Mouse (Mus musculus): ENCODE measurements around the gene Etv2. TPM values are rescaled to one million over a fixed set of nuclear protein-coding genes. Genes with fewer than 3 reads are reported as not detected.

Etv2 gene
- polyA plus RNA-seq, 1 experiment from 2014 or later = 0.19 TPM

DNA sequence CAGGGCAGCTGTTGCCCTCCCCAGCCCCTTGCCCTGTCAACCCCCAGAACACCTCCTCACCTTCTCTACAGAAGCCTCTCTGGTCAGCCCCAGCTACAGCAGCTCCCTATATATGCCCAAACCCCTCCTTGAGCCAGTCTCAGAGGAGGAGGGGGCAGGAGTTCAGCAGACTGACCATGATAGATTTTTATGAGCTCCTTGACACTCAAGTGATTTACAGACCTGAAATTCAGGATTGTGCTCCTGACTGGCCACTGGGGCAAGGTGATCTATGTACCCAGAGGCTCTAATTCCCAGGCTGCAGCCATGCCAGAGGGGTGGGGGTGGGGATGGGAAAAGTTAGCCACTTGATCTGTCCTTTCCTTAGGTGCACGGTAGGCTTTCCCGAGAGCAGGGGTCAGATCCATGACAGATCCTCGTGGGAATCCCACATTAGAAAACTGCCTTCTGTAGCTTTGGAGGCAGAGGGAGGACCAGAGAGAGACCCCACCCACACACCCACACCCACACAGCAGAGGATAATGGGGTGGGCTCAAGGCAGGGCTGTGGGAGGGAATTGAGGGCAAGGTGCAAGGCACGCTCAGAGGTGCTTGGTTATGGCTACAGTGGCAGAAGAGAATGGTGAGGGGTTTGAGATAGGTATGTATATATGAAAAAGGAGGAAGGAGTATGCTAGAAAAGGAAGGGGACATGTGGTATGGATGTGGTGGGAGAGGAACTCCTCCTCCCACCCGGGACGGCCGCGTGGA, 22.8 kb downstream of the Etv2 start, which contains the start of gene Upk1a:
TSS of gene Upk1a (minus strand) at position 194 of the 749 bp plus-strand sequence.
- H3K27ac ChIP-seq (replicated peaks in 1 of 2; ENCODE audit: control insufficient read depth in 1 of 2, insufficient read depth in 1 of 2, low read depth in 2 of 2, low read length in 2 of 2) = no peak within 1 kb of the TSS
- no peaks in the 10 kb centered on the region for H3K27me3 ChIP-seq (ENCODE audit: control insufficient read depth, insufficient read depth, low read length)
- H3K4me1 ChIP-seq (ENCODE audit: control insufficient read depth in 2 of 2, insufficient read depth in 2 of 2, low read length in 2 of 2) = peaks cover 8 to 10% of the 10 kb centered on the region in 2 experiments
- H3K9ac ChIP-seq (ENCODE audit: low read length) = no peak within 1 kb of the TSS
- no peaks in the 10 kb centered on the region for H3K9me3 ChIP-seq (ENCODE audit: control insufficient read depth, low read length)
- no peak within 1 kb of the TSS for H3K4me3 ChIP-seq (ENCODE audit: control insufficient read depth in 1 of 2, insufficient read depth in 1 of 2, low read depth in 1 of 2, low read length in 2 of 2)
- no peak for ATAC-seq (ENCODE audit: insufficient number of reproducible peaks, insufficient read depth, low FRiP score, low read depth)
- H3K36me3 ChIP-seq (ENCODE audit: control insufficient read depth, insufficient read depth, low read length) = peaks cover 24% of the 10 kb centered on the region
- no peak within 1 kb of the TSS for H3K4me2 ChIP-seq (ENCODE audit: low read length)
- 80% methylated on average over 8 of the region's 8 CpGs for WGBS

- 28% methylated on average over 7 of the region's 7 CpGs for WGBS
- H3K27me3 ChIP-seq (ENCODE audit: control insufficient read depth, insufficient read depth, low read length) = no peaks in the 10 kb centered on the region
- H3K36me3 ChIP-seq (ENCODE audit: control insufficient read depth, insufficient read depth, low read length) = no peaks in the 10 kb centered on the region
- peak overlapping the region; percentile 46; the same call in 1 of the 2 replicates for H3K9ac ChIP-seq (ENCODE audit: low read length)
- H3K4me1 ChIP-seq (ENCODE audit: control insufficient read depth in 2 of 2, insufficient read depth in 2 of 2, low read length in 2 of 2) = peaks cover 8 to 10% of the 10 kb centered on the region in 2 experiments
- no peaks in the 10 kb centered on the region for H3K9me3 ChIP-seq (ENCODE audit: control insufficient read depth, low read length)
- ATAC-seq (ENCODE audit: insufficient number of reproducible peaks, insufficient read depth, low FRiP score, low read depth) = peak; percentile 68; the same call in 1 of the 2 replicates
- H3K4me2 ChIP-seq (ENCODE audit: low read length) = no peak overlapping the region
- H3K4me3 ChIP-seq (ENCODE audit: control insufficient read depth in 1 of 2, insufficient read depth in 1 of 2, low read depth in 1 of 2, low read length in 2 of 2) = no peak overlapping the region
- H3K27ac ChIP-seq (replicated peaks in 1 of 2; ENCODE audit: control insufficient read depth in 1 of 2, insufficient read depth in 1 of 2, low read depth in 2 of 2, low read length in 2 of 2) = peak overlapping the region; percentile 35 to 42
Measured at GRCm38 (mm10) chr7:30610043-30610442, 25.6 kb downstream of the Etv2 start.

GRCm38 (mm10) chr7:30608476-30608875, 27.2 kb downstream of the Etv2 start:
- Histone ChIP-seq H3K27me3 (ENCODE audit: control insufficient read depth, insufficient read depth, low read length) (no peaks in the 10 kb centered on the region), H3K9ac (ENCODE audit: low read length) (no peak overlapping the region), H3K27ac (replicated peaks in 1 of 2; ENCODE audit: control insufficient read depth in 1 of 2, insufficient read depth in 1 of 2, low read depth in 2 of 2, low read length in 2 of 2) (no peak overlapping the region), H3K4me3 (ENCODE audit: control insufficient read depth in 1 of 2, insufficient read depth in 1 of 2, low read depth in 1 of 2, low read length in 2 of 2) (no peak overlapping the region), H3K36me3 (ENCODE audit: control insufficient read depth, insufficient read depth, low read length) (no peaks in the 10 kb centered on the region), H3K9me3 (ENCODE audit: control insufficient read depth, low read length) (no peaks in the 10 kb centered on the region), H3K4me2 (ENCODE audit: low read length) (no peak overlapping the region), H3K4me1 (ENCODE audit: control insufficient read depth in 2 of 2, insufficient read depth in 2 of 2, low read length in 2 of 2) (peaks cover 8 to 10% of the 10 kb centered on the region in 2 experiments)
- WGBS = 48% methylated on average over 16 of the region's 16 CpGs
- no peak for ATAC-seq (ENCODE audit: insufficient number of reproducible peaks, insufficient read depth, low FRiP score, low read depth)

DNA sequence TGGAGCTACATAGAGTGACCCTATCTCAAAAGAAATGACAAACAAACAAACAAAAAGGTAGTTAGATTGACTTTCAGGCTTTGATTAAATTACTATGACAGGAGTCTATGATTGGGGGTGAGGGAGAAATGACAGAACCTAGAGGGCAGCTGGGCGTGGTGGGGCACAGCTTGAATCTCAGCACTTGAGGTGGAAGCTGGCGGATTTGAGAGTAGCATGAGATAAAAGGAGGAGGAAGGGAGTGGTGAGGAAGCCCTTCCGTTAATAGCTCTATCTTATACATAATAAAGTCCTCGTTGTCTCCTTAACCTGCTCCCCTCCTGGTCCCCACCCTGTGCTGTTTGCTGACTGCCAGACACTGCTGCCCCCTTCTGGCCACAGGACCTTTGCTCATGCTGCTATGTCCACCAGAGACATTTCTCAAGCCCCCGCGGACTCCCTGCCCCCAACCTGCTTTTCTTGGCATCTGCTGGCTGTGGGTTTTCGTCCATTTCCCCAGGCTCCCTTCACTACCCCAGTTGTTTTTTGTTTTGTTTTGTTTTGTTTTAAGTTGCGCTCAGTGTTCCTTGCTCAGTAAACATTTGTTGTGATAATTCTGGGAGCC, 27.8 kb downstream of the Etv2 start:
- Histone ChIP-seq H3K4me3 (ENCODE audit: control insufficient read depth in 1 of 2, insufficient read depth in 1 of 2, low read depth in 1 of 2, low read length in 2 of 2) (no peak overlapping the region), H3K27ac (replicated peaks in 1 of 2; ENCODE audit: control insufficient read depth in 1 of 2, insufficient read depth in 1 of 2, low read depth in 2 of 2, low read length in 2 of 2) (no peak overlapping the region), H3K9me3 (ENCODE audit: control insufficient read depth, low read length) (no peaks in the 10 kb centered on the region), H3K4me1 (ENCODE audit: control insufficient read depth in 2 of 2, insufficient read depth in 2 of 2, low read length in 2 of 2) (peaks cover 8 to 10% of the 10 kb centered on the region in 2 experiments), H3K27me3 (ENCODE audit: control insufficient read depth, insufficient read depth, low read length) (no peaks in the 10 kb centered on the region), H3K36me3 (ENCODE audit: control insufficient read depth, insufficient read depth, low read length) (no peaks in the 10 kb centered on the region), H3K4me2 (ENCODE audit: low read length) (no peak overlapping the region), H3K9ac (ENCODE audit: low read length) (no peak overlapping the region)
- 23% methylated on average over 8 of the region's 8 CpGs for WGBS
- ATAC-seq (ENCODE audit: insufficient number of reproducible peaks, insufficient read depth, low FRiP score, low read depth) = no peak

GRCm38 (mm10) chr7:30604944-30605343, 30.7 kb downstream of the Etv2 start:
- 76% methylated on average over 8 of the region's 8 CpGs for WGBS
- H3K9ac ChIP-seq (ENCODE audit: low read length) = no peak overlapping the region
- no peaks in the 10 kb centered on the region for H3K9me3 ChIP-seq (ENCODE audit: control insufficient read depth, low read length)
- H3K4me1 ChIP-seq (ENCODE audit: control insufficient read depth in 2 of 2, insufficient read depth in 2 of 2, low read length in 2 of 2) = peaks cover 10 to 13% of the 10 kb centered on the region in 2 experiments
- no peak for ATAC-seq (ENCODE audit: insufficient number of reproducible peaks, insufficient read depth, low FRiP score, low read depth)
- H3K4me2 ChIP-seq (ENCODE audit: low read length) = no peak overlapping the region
- no peak overlapping the region for H3K27ac ChIP-seq (replicated peaks in 1 of 2; ENCODE audit: control insufficient read depth in 1 of 2, insufficient read depth in 1 of 2, low read depth in 2 of 2, low read length in 2 of 2)
- no peaks in the 10 kb centered on the region for H3K27me3 ChIP-seq (ENCODE audit: control insufficient read depth, insufficient read depth, low read length)
- H3K4me3 ChIP-seq (ENCODE audit: control insufficient read depth in 1 of 2, insufficient read depth in 1 of 2, low read depth in 1 of 2, low read length in 2 of 2) = no peak overlapping the region
- H3K36me3 ChIP-seq (ENCODE audit: control insufficient read depth, insufficient read depth, low read length) = no peaks in the 10 kb centered on the region

DNA sequence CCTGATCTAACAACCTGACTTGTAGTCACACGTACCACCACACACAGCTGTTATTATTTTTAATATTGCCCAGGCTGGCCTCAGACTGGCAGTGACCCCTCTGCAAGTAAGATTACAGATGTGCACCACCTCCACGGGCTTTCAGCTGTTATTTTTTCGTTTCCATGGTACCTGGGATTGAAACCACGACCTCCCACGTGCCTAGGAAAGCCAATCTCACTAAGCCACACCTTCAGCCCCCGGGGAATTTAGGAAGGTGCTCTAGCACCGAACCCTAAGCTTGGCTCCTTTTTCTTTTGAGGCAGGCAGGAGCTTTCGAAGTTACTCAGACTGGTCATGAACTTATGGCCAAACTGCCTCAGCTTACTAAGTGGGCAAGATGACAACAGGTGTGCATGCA, 31.2 kb downstream of the Etv2 start:
- ATAC-seq (ENCODE audit: insufficient number of reproducible peaks, insufficient read depth, low FRiP score, low read depth) = no peak
- Histone ChIP-seq H3K9me3 (ENCODE audit: control insufficient read depth, low read length) (no peaks in the 10 kb centered on the region), H3K4me2 (ENCODE audit: low read length) (no peak overlapping the region), H3K36me3 (ENCODE audit: control insufficient read depth, insufficient read depth, low read length) (no peaks in the 10 kb centered on the region), H3K4me1 (ENCODE audit: control insufficient read depth in 2 of 2, insufficient read depth in 2 of 2, low read length in 2 of 2) (peaks cover 9 to 11% of the 10 kb centered on the region in 2 experiments), H3K9ac (ENCODE audit: low read length) (no peak overlapping the region), H3K27ac (replicated peaks in 1 of 2; ENCODE audit: control insufficient read depth in 1 of 2, insufficient read depth in 1 of 2, low read depth in 2 of 2, low read length in 2 of 2) (no peak overlapping the region), H3K4me3 (ENCODE audit: control insufficient read depth in 1 of 2, insufficient read depth in 1 of 2, low read depth in 1 of 2, low read length in 2 of 2) (no peak overlapping the region), H3K27me3 (ENCODE audit: control insufficient read depth, insufficient read depth, low read length) (no peaks in the 10 kb centered on the region)
- 54% methylated on average over 8 of the region's 8 CpGs for WGBS

DNA sequence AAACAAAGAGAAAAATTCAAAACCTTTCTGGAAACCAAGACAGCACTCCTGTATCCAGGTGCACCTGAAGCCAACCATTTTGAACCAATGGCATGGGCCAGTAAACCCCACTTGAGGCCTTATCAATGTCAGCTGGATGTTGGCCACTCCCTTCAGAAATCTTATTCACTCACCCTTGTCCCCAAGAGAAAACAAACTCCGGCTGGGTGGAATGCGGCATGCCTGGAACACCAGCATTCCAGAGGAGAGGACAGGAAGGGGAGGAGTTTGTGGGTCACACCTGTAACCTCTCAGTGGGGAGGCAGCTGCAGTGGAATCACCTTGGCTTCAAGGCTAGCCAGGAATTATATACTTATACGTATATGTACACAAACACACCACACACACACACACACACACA, 33.1 kb downstream of the Etv2 start:
- Histone ChIP-seq H3K9ac (ENCODE audit: low read length) (no peak overlapping the region), H3K4me1 (ENCODE audit: control insufficient read depth in 2 of 2, insufficient read depth in 2 of 2, low read length in 2 of 2) (peaks cover 9 to 11% of the 10 kb centered on the region in 2 experiments), H3K4me2 (ENCODE audit: low read length) (no peak overlapping the region), H3K9me3 (ENCODE audit: control insufficient read depth, low read length) (no peaks in the 10 kb centered on the region), H3K4me3 (ENCODE audit: control insufficient read depth in 1 of 2, insufficient read depth in 1 of 2, low read depth in 1 of 2, low read length in 2 of 2) (no peak overlapping the region), H3K27ac (replicated peaks in 1 of 2; ENCODE audit: control insufficient read depth in 1 of 2, insufficient read depth in 1 of 2, low read depth in 2 of 2, low read length in 2 of 2) (no peak overlapping the region), H3K36me3 (ENCODE audit: control insufficient read depth, insufficient read depth, low read length) (no peaks in the 10 kb centered on the region), H3K27me3 (ENCODE audit: control insufficient read depth, insufficient read depth, low read length) (no peaks in the 10 kb centered on the region)
- ATAC-seq (ENCODE audit: insufficient number of reproducible peaks, insufficient read depth, low FRiP score, low read depth) = no peak
- 18% methylated on average over 3 of the region's 3 CpGs for WGBS
